Mouse (Mus musculus) small intestine, adult 2 months (tissue): Measurements from ENCODE around the gene Cdc42se2. TPM values are rescaled to one million over a fixed set of nuclear protein-coding genes. Genes with fewer than 3 reads are reported as not detected.

Experiments used
- H3K27ac ChIP-seq: fragments of 200-500 bp; 2 replicates; pipeline ENCODE4 v1.5.1; 2012; ENCODE audit warnings: low read depth, low read length, control low read depth, inconsistent platforms; ENCODE audit not compliant: insufficient read depth
- H3K27me3 ChIP-seq: fragments of 200-500 bp; 2 replicates; pipeline ENCODE4 v1.6.1; 2012; ENCODE audit warnings: mild to moderate bottlenecking, moderate library complexity, low read length, inconsistent platforms; ENCODE audit not compliant: control insufficient read depth, insufficient read depth
- H3K36me3 ChIP-seq: fragments of 200-500 bp; 2 replicates; pipeline ENCODE4 v1.6.1; 2012; ENCODE audit warnings: mild to moderate bottlenecking, low read length, control low read depth, inconsistent platforms; ENCODE audit not compliant: control insufficient read depth, insufficient read depth
- H3K4me1 ChIP-seq: fragments of 200-500 bp; 2 replicates; pipeline ENCODE4 v1.6.1; 2012; ENCODE audit warnings: low read length, inconsistent platforms, mixed read lengths; ENCODE audit not compliant: control insufficient read depth, insufficient read depth, insufficient read length
- H3K4me3 ChIP-seq: fragments of 200-500 bp; 2 replicates; pipeline ENCODE4 v1.5.1; 2012; ENCODE audit warnings: low read depth, mild to moderate bottlenecking, control low read depth, inconsistent platforms, low read length, moderate library complexity
- CTCF ChIP-seq: fragments of 200-500 bp; IDR thresholded peaks from 2 replicates; pipeline ENCODE4 v1.5.1; 2012; ENCODE audit warnings: low read depth, mild to moderate bottlenecking, control low read depth, inconsistent platforms, low read length, moderate library complexity, mixed read lengths; ENCODE audit not compliant: insufficient replicate concordance, insufficient read length; ENCODE audit errors: extremely low read depth
- POLR2A ChIP-seq: fragments of 200-500 bp; IDR thresholded peaks from 2 replicates; pipeline ENCODE4 v1.6.1; 2012; ENCODE audit warnings: low read depth, mild to moderate bottlenecking, control low read depth, inconsistent platforms, low read length, moderate library complexity
- WGBS: fragments of 180-500 bp; shearing (Covaris S2); methylation state at CpG from one replicate; pipeline ENCODE4 v1.1.7; 2018; 5-methylcytosine and 5-hydroxymethylcytosine counted together
- polyA plus RNA-seq: library from polyadenylated mRNA; depleted of rRNA; stranded (reverse); fragments of >200 nt; gene quantifications from 2 replicates; pipeline ENCODE4 v1.2.3, GENCODE M21; 2012

Gene Cdc42se2
- polyA plus RNA-seq, 1 experiment: 69.2 TPM

GRCm38 (mm10) chr11:54819489-54819888 is 32.0 kb upstream of the Cdc42se2 start:
- H3K27me3 ChIP-seq: no peaks in the 10 kb centered on the region
- TF ChIP-seq CTCF (no peak), POLR2A (no peak)
- WGBS: 81% methylated on average over 7 of the region's 7 CpGs

GRCm38 (mm10) chr11:54817449-54817848 is 30.0 kb upstream of the Cdc42se2 start:
- Histone ChIP-seq H3K4me1 (peaks cover 5% of the 10 kb centered on the region; the same call in 1 of the 2 replicates), H3K4me3 (no peak overlapping the region), H3K27me3 (no peaks in the 10 kb centered on the region), H3K36me3 (no peaks in the 10 kb centered on the region), H3K27ac (no peak overlapping the region)
- WGBS: 48% methylated on average over 4 of the region's 4 CpGs
- TF ChIP-seq POLR2A (no peak), CTCF (no peak)

More at GRCm38 (mm10) chr11:54819489-54819888, 32.0 kb upstream of the Cdc42se2 start:
- H3K36me3 ChIP-seq: no peaks in the 10 kb centered on the region
- H3K4me3 ChIP-seq: no peak overlapping the region
- peaks cover 2% of the 10 kb centered on the region; the same call in 1 of the 2 replicates for H3K4me1 ChIP-seq
- H3K27ac ChIP-seq: no peak overlapping the region

GRCm38 (mm10) chr11:54815659-54816058 is 28.2 kb upstream of the Cdc42se2 start:
- H3K36me3 ChIP-seq: no peaks in the 10 kb centered on the region
- H3K4me1 ChIP-seq: peaks cover 12% of the 10 kb centered on the region; the same call in 1 of the 2 replicates
- no peak for TF ChIP-seq CTCF
- H3K27ac ChIP-seq: no peak overlapping the region
- no peak overlapping the region for H3K4me3 ChIP-seq
- H3K27me3 ChIP-seq: no peaks in the 10 kb centered on the region

GRCm38 (mm10) chr11:54812812-54813516 is 25.5 kb upstream of the Cdc42se2 start:
- no peaks in the 10 kb centered on the region for H3K27me3 ChIP-seq
- H3K4me3 ChIP-seq: no peak overlapping the region
- peak overlapping the region; percentile 80 for H3K27ac ChIP-seq
- H3K4me1 ChIP-seq: peaks cover 27% of the 10 kb centered on the region; the same call in 1 of the 2 replicates
- 59% methylated on average over 8 of the region's 8 CpGs for WGBS
- H3K36me3 ChIP-seq: no peaks in the 10 kb centered on the region
- TF ChIP-seq CTCF: no peak
- TF ChIP-seq POLR2A: no peak

- 92% methylated on average over 4 of the region's 4 CpGs for WGBS
- Histone ChIP-seq H3K4me1 (peaks cover 32% of the 10 kb centered on the region; the same call in 1 of the 2 replicates), H3K27me3 (no peaks in the 10 kb centered on the region), H3K4me3 (no peak overlapping the region), H3K36me3 (no peaks in the 10 kb centered on the region), H3K27ac (peak overlapping the region; percentile 82; the same call in 1 of the 2 replicates)
- TF ChIP-seq POLR2A: no peak
Measured at GRCm38 (mm10) chr11:54812314-54812713, 24.8 kb upstream of the Cdc42se2 start.

GRCm38 (mm10) chr11:54811054-54811453 is 23.6 kb upstream of the Cdc42se2 start:
- Histone ChIP-seq H3K27ac (peak overlapping the region; percentile 82), H3K36me3 (no peaks in the 10 kb centered on the region), H3K27me3 (no peaks in the 10 kb centered on the region), H3K4me3 (no peak overlapping the region), H3K4me1 (peaks cover 37% of the 10 kb centered on the region)
- TF ChIP-seq CTCF (no peak), POLR2A (no peak)
- 23% methylated on average over 3 of the region's 3 CpGs for WGBS

- WGBS: 65% methylated on average over 5 of the region's 5 CpGs
- H3K27me3 ChIP-seq: no peaks in the 10 kb centered on the region
- peaks cover 38% of the 10 kb centered on the region for H3K4me1 ChIP-seq
- no peak for TF ChIP-seq CTCF
- no peak for TF ChIP-seq POLR2A
- no peak overlapping the region for H3K4me3 ChIP-seq
- no peaks in the 10 kb centered on the region for H3K36me3 ChIP-seq
- peak overlapping the region; percentile 26 for H3K27ac ChIP-seq
Measured at GRCm38 (mm10) chr11:54809582-54809981, 22.1 kb upstream of the Cdc42se2 start.

GRCm38 (mm10) chr11:54808177-54808576 is 20.7 kb upstream of the Cdc42se2 start:
- TF ChIP-seq CTCF: no peak
- TF ChIP-seq POLR2A: no peak
- Histone ChIP-seq H3K4me1 (peaks cover 45% of the 10 kb centered on the region), H3K4me3 (no peak overlapping the region), H3K27me3 (no peaks in the 10 kb centered on the region), H3K27ac (peak overlapping the region; percentile 73), H3K36me3 (no peaks in the 10 kb centered on the region)
- 72% methylated on average over 4 of the region's 4 CpGs for WGBS
